Mouse (Mus musculus) embryo, embryonic 11 days (tissue): Measurements from ENCODE around the gene Limk2.

ENCODE experiments used
- DNase-seq: peaks from one replicate; pipeline ENCODE4 v3.0.0-alpha.2; 2015

Limk2 gene

GRCm38 (mm10) chr11:3408997-3409732 is at the start of gene Limk2:
Limk2 (minus strand) TSS chr11:3409189.
- peak; percentile 95 for DNase-seq

- no peak for DNase-seq
These were observed 49.6 kb upstream of the Limk2 start for GRCm38 (mm10) chr11:3458428-3459104.

DNA sequence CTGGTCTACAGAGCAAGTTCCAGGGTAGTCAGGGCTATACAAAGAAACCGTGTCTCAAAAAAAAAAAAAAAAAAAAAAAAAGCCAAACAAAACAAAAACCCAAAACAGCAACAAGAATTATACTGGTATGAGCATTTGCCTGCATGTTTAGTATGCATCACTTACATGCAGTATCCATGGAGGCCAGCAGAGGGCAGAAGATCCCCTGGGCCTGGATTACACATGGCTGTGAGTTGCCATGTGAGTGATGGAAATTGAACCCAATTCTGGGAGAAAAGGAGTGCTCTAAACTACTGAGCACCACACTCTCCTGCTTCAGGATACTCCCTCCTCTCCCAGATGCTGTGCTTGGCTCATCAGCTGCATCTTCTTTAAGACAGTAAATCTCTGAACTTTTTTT is 47.4 kb upstream of the Limk2 start:
- DNase-seq = peak; percentile 58

DNA sequence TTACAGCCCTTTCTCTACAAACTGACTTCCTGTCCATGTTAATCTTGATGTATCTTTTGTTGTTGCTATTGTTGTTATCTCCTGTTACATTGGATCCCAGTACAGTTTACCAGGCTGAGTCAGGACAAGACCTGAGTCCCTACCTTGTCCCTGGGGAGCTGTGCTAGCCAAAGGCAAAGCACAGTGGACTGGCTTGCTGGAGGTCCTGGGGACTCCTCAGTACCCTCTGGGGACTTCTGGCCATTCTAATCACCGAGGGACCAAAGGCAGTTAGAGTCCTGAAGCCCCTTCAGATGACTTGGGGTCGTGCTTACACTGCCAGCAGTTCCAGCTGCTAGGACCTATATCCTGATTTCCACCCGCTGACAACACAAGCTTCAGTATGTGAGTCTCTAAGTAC is 45.5 kb upstream of the Limk2 start:
- DNase-seq = no peak

GRCm38 (mm10) chr11:3453467-3453866 is 44.5 kb upstream of the Limk2 start:
- no peak for DNase-seq

DNA sequence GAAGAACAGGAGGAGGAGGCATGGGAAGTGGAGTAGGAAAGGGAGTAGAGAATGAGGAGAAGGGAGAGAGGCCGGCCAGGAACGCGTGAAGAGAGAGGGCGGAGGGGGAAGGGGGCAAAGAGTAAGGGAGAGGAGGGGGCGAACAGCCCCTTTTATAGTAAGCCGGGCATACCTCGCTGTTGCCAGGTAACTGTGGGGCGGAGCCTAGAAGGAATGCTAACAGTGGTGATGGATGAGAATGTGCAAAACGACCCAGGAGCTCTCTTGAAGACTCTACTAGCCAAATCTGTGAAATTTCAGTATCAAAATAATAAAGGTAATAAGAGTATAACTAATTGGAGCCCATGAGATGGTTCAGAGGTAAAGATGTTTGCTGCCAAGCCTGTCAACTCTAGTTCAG is 43.8 kb upstream of the Limk2 start:
- DNase-seq = peak; percentile 67

- DNase-seq = peak; percentile 98
These were observed 43.2 kb upstream of the Limk2 start, which contains the start of gene Rnf185 for GRCm38 (mm10) chr11:3452167-3452639. Rnf185 (minus strand) TSS chr11:3452363.

GRCm38 (mm10) chr11:3451701-3452163 is 42.7 kb upstream of the Limk2 start:
- peak; percentile 41 for DNase-seq

GRCm38 (mm10) chr11:3444875-3445274 is 35.9 kb upstream of the Limk2 start:
- no peak for DNase-seq

GRCm38 (mm10) chr11:3443091-3443490 is 34.1 kb upstream of the Limk2 start:
- no peak for DNase-seq

- DNase-seq = no peak
These were observed 33.7 kb upstream of the Limk2 start for GRCm38 (mm10) chr11:3442677-3443076.

DNA sequence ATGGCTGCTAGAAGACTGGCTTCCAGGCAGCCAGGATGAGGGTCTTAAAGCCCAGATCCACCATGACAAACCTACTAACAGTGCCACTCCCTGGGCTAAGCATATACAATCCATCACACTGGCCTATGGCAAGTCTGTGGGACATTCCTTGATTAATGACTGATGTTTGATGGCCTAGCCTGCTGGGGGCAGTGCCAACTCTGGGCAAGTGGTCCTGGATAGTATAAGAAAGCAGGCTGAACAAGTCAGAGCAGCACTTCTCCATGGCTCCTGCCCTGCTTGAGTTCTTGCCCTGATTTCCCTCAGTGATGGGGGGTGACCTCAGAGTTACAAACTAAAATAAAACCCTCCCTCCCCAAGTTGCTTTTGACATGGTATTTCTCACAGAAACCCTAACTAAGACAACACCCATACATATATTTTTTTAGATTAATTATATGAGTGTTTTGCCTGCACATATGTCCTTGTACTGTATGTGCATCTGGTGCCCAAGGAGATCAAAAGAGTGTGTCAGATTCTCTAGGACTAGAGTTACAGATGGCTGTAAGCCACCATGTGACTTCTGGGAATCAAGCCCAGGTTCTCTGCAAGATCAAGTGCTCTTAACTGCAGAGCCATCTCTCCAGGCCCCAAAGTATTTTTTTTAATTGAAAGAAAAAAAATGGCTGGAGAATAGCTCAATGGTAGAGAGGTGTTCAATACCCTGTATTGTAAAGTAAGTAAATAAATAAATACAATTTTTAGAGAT is 32.9 kb upstream of the Limk2 start:
- no peak for DNase-seq

- DNase-seq = no peak
These were observed 28.6 kb upstream of the Limk2 start for GRCm38 (mm10) chr11:3437621-3438020.

DNA sequence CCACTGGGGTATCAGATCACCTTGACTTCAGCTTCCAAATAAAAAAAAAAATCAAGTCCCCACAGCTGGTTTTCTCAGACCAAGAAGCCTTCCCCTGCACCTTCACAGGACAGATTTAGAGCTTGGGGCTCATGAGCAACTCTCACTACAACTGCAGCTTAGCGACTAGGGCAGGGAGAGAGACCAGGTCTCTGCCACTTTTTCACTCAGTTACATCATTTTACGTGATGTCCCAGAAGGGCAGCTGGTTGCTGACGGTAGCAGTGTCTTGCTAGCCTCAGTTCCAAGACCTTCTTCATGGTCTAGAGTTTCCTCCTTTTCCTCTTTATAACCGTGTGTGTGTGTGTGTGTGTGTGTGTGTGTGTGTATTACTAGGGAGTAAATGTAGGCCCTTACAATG is 24.8 kb upstream of the Limk2 start:
- no peak for DNase-seq

DNA sequence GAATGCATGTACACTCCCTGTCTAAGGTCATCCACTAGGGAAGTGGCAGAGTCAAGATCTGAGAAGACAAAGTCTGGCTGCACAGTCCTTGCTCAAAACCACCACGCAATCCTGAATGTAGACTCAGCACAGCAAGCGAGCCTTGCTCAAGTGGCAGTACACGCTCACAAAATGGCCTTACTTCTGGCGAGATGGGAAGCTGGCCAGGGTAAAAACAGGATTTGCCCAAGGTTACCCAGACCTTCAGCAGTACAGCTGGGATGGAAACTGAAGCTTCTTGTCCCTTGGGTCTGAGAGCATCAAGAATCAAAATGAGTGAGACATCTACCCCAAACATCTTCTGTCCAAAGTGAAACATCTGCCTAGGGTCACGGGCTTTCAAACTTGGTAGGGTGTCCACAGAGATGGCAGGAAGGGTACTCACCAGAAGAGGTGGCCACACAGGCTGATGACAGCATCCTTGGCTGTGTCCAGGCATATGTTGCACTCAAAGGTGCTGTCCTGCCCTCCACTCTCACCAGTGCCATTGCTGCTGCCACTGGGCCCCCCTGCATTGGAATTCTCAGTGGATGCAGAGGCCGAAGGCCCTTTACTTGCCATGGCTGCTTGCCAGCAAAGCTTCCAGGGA is 23.1 kb upstream of the Limk2 start:
- DNase-seq = no peak

DNA sequence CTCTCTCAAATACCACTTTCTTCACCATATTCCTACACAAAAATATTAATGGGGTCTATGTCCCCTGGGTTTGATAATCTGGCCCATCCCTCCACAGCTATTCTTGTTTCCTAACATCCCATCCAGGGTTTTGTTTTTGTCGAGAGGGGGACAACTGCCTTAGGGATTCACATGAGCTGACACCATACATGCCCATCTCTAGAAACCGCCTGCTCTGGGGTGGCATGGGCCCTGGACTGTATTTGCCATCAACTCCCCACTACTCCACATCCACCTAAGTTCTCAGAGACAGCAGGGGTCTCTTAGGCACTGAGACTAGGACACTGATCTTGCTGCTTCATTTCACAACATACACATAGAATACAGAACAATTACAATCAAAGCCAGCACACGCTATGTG is 22.5 kb upstream of the Limk2 start:
- DNase-seq = no peak

GRCm38 (mm10) chr11:3428632-3429031 is 19.6 kb upstream of the Limk2 start:
- no peak for DNase-seq

DNA sequence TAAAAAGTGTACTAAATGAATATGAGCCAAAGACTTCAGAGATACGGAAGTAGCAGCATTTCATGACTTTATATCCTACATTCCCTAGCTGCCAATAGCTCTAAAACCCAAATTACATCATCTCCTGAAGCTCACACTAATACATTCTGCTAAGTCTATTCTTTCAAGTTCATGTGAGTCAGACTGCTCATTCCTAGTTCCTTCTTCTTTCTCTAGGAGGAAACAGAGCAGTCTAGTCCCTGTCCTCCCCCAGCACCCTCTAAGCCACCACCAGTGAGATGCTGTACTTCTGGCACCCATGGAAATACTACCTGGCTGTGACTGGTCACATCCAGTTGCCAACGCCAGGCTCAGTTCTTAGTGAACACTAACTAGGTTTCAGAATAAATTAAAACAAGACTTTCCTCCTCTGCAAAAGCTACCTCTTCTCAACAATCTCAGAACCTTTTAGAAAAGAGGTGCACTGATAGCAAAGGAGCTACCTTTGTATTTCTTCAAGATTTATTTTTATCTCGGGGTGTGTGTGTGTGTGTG is 18.8 kb upstream of the Limk2 start:
- DNase-seq = no peak

DNA sequence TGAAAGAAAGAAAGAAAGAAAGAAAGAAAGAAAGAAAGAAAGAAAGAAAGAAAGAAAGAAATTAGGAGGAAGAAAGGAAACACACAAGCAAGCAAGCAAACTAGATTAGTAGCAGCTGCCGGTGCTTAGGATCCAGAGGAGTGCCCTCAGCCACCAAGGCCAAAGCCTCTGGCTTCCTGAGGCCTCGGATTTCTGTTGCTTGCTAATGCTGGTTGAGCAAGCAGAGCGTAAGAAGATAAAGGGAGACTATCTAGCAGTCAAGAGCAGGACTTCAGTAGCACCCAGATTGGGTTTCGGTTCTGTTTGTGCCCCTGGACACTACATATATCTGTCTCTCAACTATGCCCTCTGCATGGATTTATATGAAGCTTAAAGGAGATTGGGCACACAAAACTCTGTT is 13.3 kb upstream of the Limk2 start:
- DNase-seq = no peak

- no peak for DNase-seq
These were observed 9.8 kb upstream of the Limk2 start for GRCm38 (mm10) chr11:3418741-3419140.

GRCm38 (mm10) chr11:3417795-3418194 is 8.8 kb upstream of the Limk2 start:
- DNase-seq = no peak

DNA sequence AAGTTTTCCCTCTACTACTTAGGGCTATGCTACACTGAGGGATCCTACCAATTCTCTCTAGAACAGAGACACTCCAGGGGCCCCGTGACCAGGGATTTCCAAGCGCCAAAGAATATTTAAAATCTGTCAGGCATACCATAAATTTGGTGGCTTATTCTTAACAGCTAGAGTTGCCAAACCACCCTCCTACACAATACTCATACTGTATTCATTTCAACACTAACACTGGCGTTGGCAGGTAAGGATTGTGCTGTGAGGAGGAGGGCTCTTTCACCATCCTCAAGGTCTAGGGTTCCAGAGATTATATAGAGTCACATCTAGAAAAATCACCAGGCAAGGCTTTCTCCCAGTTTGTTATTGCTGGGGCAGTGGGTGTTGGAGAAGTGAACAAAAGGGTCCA is 7.4 kb upstream of the Limk2 start:
- no peak for DNase-seq

DNA sequence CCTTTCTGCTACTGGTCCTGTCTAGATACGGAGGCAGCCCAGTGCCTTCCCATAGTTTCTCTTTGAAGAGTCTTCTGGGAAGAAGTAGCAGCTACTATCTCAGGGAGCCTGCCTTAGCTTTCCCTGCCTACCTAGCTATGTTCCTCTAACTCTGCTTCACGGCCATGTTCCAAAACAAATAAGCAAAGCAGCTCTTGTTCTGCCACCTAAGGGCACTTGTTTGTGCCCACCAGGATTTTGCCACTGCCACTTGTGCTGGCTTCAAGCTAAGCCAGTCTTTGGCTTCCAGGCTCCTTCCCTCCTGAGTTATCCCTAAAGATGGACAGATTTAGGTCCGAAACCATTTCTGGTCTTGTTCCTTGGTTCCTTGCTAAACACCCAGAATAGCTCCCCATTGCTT is 3.1 kb upstream of the Limk2 start:
- no peak for DNase-seq
